In genomic region chr5:27632151-27632550, GRCm38 (mm10) we compare ENCODE assay signal across 18 mouse cellular contexts.
A peak's percentile ranks its signal among the peaks of the same experiment; 100 is the strongest.
DNase-seq lines count a peak whose midpoint lies in the region.
"Had no signal": no experiment of that assay in that cellular context is flagged by ENCODE, and none has a peak within 500 bp of the region (broad histone marks: within the 10 kb centered on the region; RNA-seq: fewer than 3 reads in every experiment).

No protein-coding gene starts in this region.

- H3K27ac ChIP-seq in heart, embryonic 10.5 days, result no peak overlapping the region

- no peaks in the 10 kb centered on the region for H3K27me3 ChIP-seq in heart, embryonic 10.5 days (ENCODE audit: insufficient read depth, poor library complexity, severe bottlenecking)
- H3K27me3 ChIP-seq: Patski had no signal

- intact Hi-C loops in heart, postnatal 36 days (cut with DNase I), result no loop called here

- peak; percentile 66 for DNase-seq in heart, adult 11 months
- DNase-seq in heart, adult 8-10 months (ENCODE audit: low spot score), result no peak
- peak; percentile 58 for DNase-seq in heart, embryonic 10.5 days (ENCODE audit: low spot score)
- no peak for DNase-seq in heart, postnatal 36 days
- DNase-seq in testis, postnatal 10 days (ENCODE audit: low spot score), result peak; percentile 23
- no peak for DNase-seq in testis, postnatal 14 days (ENCODE audit: low spot score)
- DNase-seq: adrenal gland, adult 2 months; adrenal gland, adult 8-10 months; adrenal gland, postnatal 10 days; adrenal gland, postnatal 14 days; adrenal gland, postnatal 25 days; adrenal gland, postnatal 36 days; B cell, adult 2 months; cerebellum, adult 11 months; cerebellum, adult 11-12 months; cerebellum, adult 18-20 months had no signal

- no peak overlapping the region for H3K4me3 ChIP-seq in heart, embryonic 10.5 days

- H3K36me3 ChIP-seq in heart, embryonic 10.5 days, result no peaks in the 10 kb centered on the region
- H3K36me3 ChIP-seq: G1E had no signal

- H3K4me1 ChIP-seq in heart, embryonic 10.5 days, result no peaks in the 10 kb centered on the region

- no peaks in the 10 kb centered on the region for H3K9me3 ChIP-seq in heart, embryonic 10.5 days
- H3K9me3 ChIP-seq: G1E had no signal

- 79% methylated on average over 2 of the region's 2 CpGs for WGBS in heart, embryonic 10.5 days

Comparison
In these comparisons a context has a peak if more than half of its experiments do, and no peak if none do; other contexts are left out.
1. DNase-seq: peak in heart, adult 11 months (single experiment), heart, embryonic 10.5 days (single experiment) and testis, postnatal 10 days (single experiment); none in heart, adult 8-10 months (single experiment), heart, postnatal 36 days (0 of 2) and testis, postnatal 14 days (single experiment).